Mouse (Mus musculus): Measurements from ENCODE around the gene Abhd5. TPM values are rescaled to one million over a fixed set of nuclear protein-coding genes. Genes with fewer than 3 reads are reported as not detected.
"Not testable (repeated sequence)": the region's sequence is repeated elsewhere in the genome, so short reads cannot be mapped to it uniquely, and the experiment has no call there.

Gene Abhd5
- polyA plus RNA-seq, 1 experiment from 2014 or later: 50.8 TPM

- no peaks in the 10 kb centered on the region for H3K4me1 ChIP-seq (replicated peaks; ENCODE audit: control insufficient read depth, insufficient read depth, low read length)
- no peak overlapping the region for H3K4me2 ChIP-seq (replicated peaks; ENCODE audit: low read depth)
- H3K9ac ChIP-seq (ENCODE audit: low read depth, low read length): no peak overlapping the region
- WGBS: 78% methylated on average over 7 of the region's 7 CpGs
- no peak for TF ChIP-seq CTCF (IDR thresholded peaks at IDR 0.05; ENCODE audit: low read depth)
- no peak overlapping the region for H3K27ac ChIP-seq (ENCODE audit: low read depth, low read length)
- ATAC-seq: no peak
- no peaks in the 10 kb centered on the region for H3K27me3 ChIP-seq (replicated peaks; ENCODE audit: control insufficient read depth, insufficient read depth, low read length)
- no peaks in the 10 kb centered on the region for H3K36me3 ChIP-seq (ENCODE audit: control insufficient read depth, insufficient read depth)
- H3K9me3 ChIP-seq (ENCODE audit: control insufficient read depth): no peaks in the 10 kb centered on the region
- H3K4me3 ChIP-seq (ENCODE audit: low read depth, low read length): no peak overlapping the region
Observed at GRCm38 (mm10) chr9:122312296-122312990, 39.0 kb upstream of the Abhd5 start.

DNA sequence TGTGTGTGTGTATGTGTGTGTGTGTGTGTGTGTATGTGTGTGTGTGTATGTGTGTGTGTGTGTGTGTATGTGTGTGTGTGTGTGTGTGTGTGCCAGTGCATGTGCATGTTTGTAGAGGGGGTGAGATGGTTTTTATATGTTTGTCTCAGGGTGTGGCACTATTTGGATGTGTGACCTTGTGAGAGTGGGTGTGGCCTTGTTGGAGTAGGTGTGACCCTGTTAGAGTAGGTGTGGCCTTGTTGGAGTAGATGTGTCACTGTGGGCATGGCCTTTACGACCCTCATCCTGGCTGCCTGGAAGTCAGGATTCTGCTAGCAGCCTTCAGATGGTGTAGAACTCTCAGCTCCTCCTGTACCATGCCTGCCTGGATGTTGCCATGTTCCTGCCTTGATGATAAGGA is 38.3 kb upstream of the Abhd5 start:
- not testable (repeated sequence) for H3K9me3 ChIP-seq (ENCODE audit: control insufficient read depth); H3K4me3 ChIP-seq (ENCODE audit: low read depth, low read length); H3K27ac ChIP-seq (ENCODE audit: low read depth, low read length); H3K36me3 ChIP-seq (ENCODE audit: control insufficient read depth, insufficient read depth); H3K4me1 ChIP-seq (replicated peaks; ENCODE audit: control insufficient read depth, insufficient read depth, low read length); H3K4me2 ChIP-seq (replicated peaks; ENCODE audit: low read depth); ATAC-seq; H3K27me3 ChIP-seq (replicated peaks; ENCODE audit: control insufficient read depth, insufficient read depth, low read length); H3K9ac ChIP-seq (ENCODE audit: low read depth, low read length)
- WGBS: 47% methylated on average over 1 of the region's 1 CpGs

- H3K4me2 ChIP-seq (replicated peaks; ENCODE audit: low read depth): no peak overlapping the region
- H3K4me1 ChIP-seq (replicated peaks; ENCODE audit: control insufficient read depth, insufficient read depth, low read length): no peaks in the 10 kb centered on the region
- H3K9me3 ChIP-seq (ENCODE audit: control insufficient read depth): no peaks in the 10 kb centered on the region
- no peak overlapping the region for H3K27ac ChIP-seq (ENCODE audit: low read depth, low read length)
- no peaks in the 10 kb centered on the region for H3K36me3 ChIP-seq (ENCODE audit: control insufficient read depth, insufficient read depth)
- 86% methylated on average over 6 of the region's 6 CpGs for WGBS
- H3K4me3 ChIP-seq (ENCODE audit: low read depth, low read length): no peak overlapping the region
- ATAC-seq: no peak
- H3K9ac ChIP-seq (ENCODE audit: low read depth, low read length): no peak overlapping the region
- H3K27me3 ChIP-seq (replicated peaks; ENCODE audit: control insufficient read depth, insufficient read depth, low read length): no peaks in the 10 kb centered on the region
- TF ChIP-seq CTCF (IDR thresholded peaks at IDR 0.05; ENCODE audit: low read depth): no peak
Observed at GRCm38 (mm10) chr9:122314386-122314785, 37.0 kb upstream of the Abhd5 start.

DNA sequence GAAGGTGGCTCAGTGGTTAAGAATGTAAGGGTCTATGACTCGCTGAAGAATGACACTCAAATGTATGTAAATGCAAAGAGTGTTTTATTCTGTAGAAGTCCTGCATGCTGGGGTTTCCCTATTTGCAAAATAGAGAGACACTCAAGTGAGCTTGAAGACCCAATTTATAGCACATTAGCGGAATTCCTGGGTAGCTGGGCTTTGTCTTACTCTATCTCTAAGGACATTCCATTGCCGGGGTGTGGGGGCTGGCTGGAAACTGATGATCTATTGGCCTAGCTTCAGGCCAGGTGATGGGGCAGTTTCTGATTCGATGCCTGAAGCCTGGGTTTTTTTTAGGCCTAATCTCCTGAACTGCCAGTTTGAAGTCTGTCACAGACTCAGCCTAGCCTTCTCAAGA is 36.5 kb upstream of the Abhd5 start:
- H3K9ac ChIP-seq (ENCODE audit: low read depth, low read length): no peak overlapping the region

DNA sequence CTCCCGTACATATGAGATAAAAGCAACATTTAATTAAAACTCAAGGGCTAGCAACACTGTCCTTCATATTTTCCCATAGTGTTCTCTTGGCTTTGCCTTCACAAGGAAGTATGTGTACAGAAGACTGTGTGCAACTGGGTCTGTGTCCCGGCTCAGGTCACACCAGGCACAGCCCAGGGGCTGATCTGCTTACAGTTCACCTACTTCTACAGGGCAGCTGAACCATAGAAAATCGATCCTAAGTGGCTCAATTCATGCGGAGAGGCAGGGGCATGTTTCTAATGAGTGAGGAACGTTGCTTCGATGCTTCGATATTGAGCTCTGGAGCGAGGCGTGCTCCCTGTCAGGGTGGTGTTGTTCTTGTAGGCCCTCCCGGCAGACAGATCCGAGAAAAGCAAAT is 35.9 kb upstream of the Abhd5 start:
- no peak overlapping the region for H3K4me3 ChIP-seq (ENCODE audit: low read depth, low read length)
- no peak for ATAC-seq
- no peaks in the 10 kb centered on the region for H3K4me1 ChIP-seq (replicated peaks; ENCODE audit: control insufficient read depth, insufficient read depth, low read length)
- no peaks in the 10 kb centered on the region for H3K27me3 ChIP-seq (replicated peaks; ENCODE audit: control insufficient read depth, insufficient read depth, low read length)
- H3K9ac ChIP-seq (ENCODE audit: low read depth, low read length): no peak overlapping the region
- no peaks in the 10 kb centered on the region for H3K9me3 ChIP-seq (ENCODE audit: control insufficient read depth)
- H3K27ac ChIP-seq (ENCODE audit: low read depth, low read length): no peak overlapping the region
- no peak for TF ChIP-seq CTCF (IDR thresholded peaks at IDR 0.05; ENCODE audit: low read depth)
- H3K36me3 ChIP-seq (ENCODE audit: control insufficient read depth, insufficient read depth): no peaks in the 10 kb centered on the region
- no peak overlapping the region for H3K4me2 ChIP-seq (replicated peaks; ENCODE audit: low read depth)
- WGBS: 82% methylated on average over 11 of the region's 11 CpGs

More for the DNA sequence above, 36.5 kb upstream of the Abhd5 start:
- 52% methylated on average over 4 of the region's 4 CpGs for WGBS
- no peak for ATAC-seq
- Histone ChIP-seq H3K4me1 (replicated peaks; ENCODE audit: control insufficient read depth, insufficient read depth, low read length) (no peaks in the 10 kb centered on the region), H3K27me3 (replicated peaks; ENCODE audit: control insufficient read depth, insufficient read depth, low read length) (no peaks in the 10 kb centered on the region), H3K9me3 (ENCODE audit: control insufficient read depth) (no peaks in the 10 kb centered on the region), H3K27ac (ENCODE audit: low read depth, low read length) (no peak overlapping the region), H3K4me3 (ENCODE audit: low read depth, low read length) (no peak overlapping the region), H3K36me3 (ENCODE audit: control insufficient read depth, insufficient read depth) (no peaks in the 10 kb centered on the region), H3K4me2 (replicated peaks; ENCODE audit: low read depth) (no peak overlapping the region)
- no peak for TF ChIP-seq CTCF (IDR thresholded peaks at IDR 0.05; ENCODE audit: low read depth)

- Histone ChIP-seq H3K36me3 (ENCODE audit: control insufficient read depth, insufficient read depth) (no peaks in the 10 kb centered on the region), H3K4me1 (replicated peaks; ENCODE audit: control insufficient read depth, insufficient read depth, low read length) (no peaks in the 10 kb centered on the region), H3K4me3 (ENCODE audit: low read depth, low read length) (no peak overlapping the region), H3K27me3 (replicated peaks; ENCODE audit: control insufficient read depth, insufficient read depth, low read length) (no peaks in the 10 kb centered on the region), H3K27ac (ENCODE audit: low read depth, low read length) (no peak overlapping the region), H3K4me2 (replicated peaks; ENCODE audit: low read depth) (no peak overlapping the region), H3K9ac (ENCODE audit: low read depth, low read length) (no peak overlapping the region), H3K9me3 (ENCODE audit: control insufficient read depth) (no peaks in the 10 kb centered on the region)
- 44% methylated on average over 7 of the region's 7 CpGs for WGBS
- no peak for ATAC-seq
- TF ChIP-seq CTCF (IDR thresholded peaks at IDR 0.05; ENCODE audit: low read depth): no peak
Observed at GRCm38 (mm10) chr9:122316562-122316961, 34.8 kb upstream of the Abhd5 start.

DNA sequence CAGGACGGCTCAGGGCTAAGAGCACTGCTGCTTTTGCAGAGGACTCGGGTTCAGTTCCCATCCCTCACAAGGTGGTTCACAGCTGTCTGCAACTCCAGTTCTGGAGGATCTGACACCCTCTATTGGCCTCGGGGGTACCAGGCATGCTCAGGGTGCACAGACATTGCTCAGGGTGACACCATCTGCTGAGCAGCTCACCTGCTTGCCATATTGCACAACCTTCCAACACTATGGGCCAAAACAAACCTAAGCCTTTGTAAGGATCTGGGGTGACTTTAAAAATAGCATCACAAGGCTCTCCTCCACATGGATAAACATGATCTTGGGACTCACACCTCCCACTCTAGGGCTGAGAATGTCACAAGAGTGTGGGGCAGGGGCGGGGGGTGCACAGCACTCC is 30.8 kb upstream of the Abhd5 start:
- no peak overlapping the region for H3K27ac ChIP-seq (ENCODE audit: low read depth, low read length)
- no peak overlapping the region for H3K4me3 ChIP-seq (ENCODE audit: low read depth, low read length)
- H3K27me3 ChIP-seq (replicated peaks; ENCODE audit: control insufficient read depth, insufficient read depth, low read length): no peaks in the 10 kb centered on the region
- 95% methylated on average over 4 of the region's 4 CpGs for WGBS
- no peak for TF ChIP-seq CTCF (IDR thresholded peaks at IDR 0.05; ENCODE audit: low read depth)
- no peak for ATAC-seq
- H3K9ac ChIP-seq (ENCODE audit: low read depth, low read length): no peak overlapping the region
- H3K36me3 ChIP-seq (ENCODE audit: control insufficient read depth, insufficient read depth): no peaks in the 10 kb centered on the region
- no peaks in the 10 kb centered on the region for H3K4me1 ChIP-seq (replicated peaks; ENCODE audit: control insufficient read depth, insufficient read depth, low read length)
- no peaks in the 10 kb centered on the region for H3K9me3 ChIP-seq (ENCODE audit: control insufficient read depth)
- no peak overlapping the region for H3K4me2 ChIP-seq (replicated peaks; ENCODE audit: low read depth)
